In genomic region chr12:51917191-51917590, GRCm38 (mm10) we compare ENCODE assay signal across 22 mouse cellular contexts. TPM values are rescaled to one million over a fixed set of nuclear protein-coding genes. Genes with fewer than 3 reads are reported as not detected.
DNase-seq lines count a peak whose midpoint lies in the region; ATAC-seq and TF ChIP-seq lines count a peak whose summit lies in the region.
"Had no signal": no experiment of that assay in that cellular context is flagged by ENCODE, and none has a peak within 500 bp of the region (broad histone marks: within the 10 kb centered on the region; RNA-seq: fewer than 3 reads in every experiment).

No protein-coding gene starts in this region.

- no peak overlapping the region for H3K4me3 ChIP-seq in lung, postnatal 0 days (ENCODE audit: low read depth, low read length)
- H3K4me3 ChIP-seq: embryonic facial prominence, embryonic 10.5 days; embryonic facial prominence, embryonic 12.5 days; forebrain, embryonic 13.5 days; forebrain, embryonic 15.5 days had no signal

- H3K9ac ChIP-seq in lung, postnatal 0 days (replicated peaks; ENCODE audit: low read depth) = no peak overlapping the region
- H3K9ac ChIP-seq: embryonic facial prominence, embryonic 12.5 days; forebrain, embryonic 13.5 days; forebrain, embryonic 15.5 days; forebrain, postnatal 0 days had no signal

- H3K36me3 ChIP-seq in lung, postnatal 0 days (ENCODE audit: insufficient read depth, low read length) = no peaks in the 10 kb centered on the region
- H3K36me3 ChIP-seq: forebrain, embryonic 15.5 days had no signal

- H3K4me1 ChIP-seq in lung, postnatal 0 days (ENCODE audit: insufficient read depth, low read depth, low read length) = no peaks in the 10 kb centered on the region
- H3K4me1 ChIP-seq: embryonic facial prominence, embryonic 10.5 days; embryonic facial prominence, embryonic 12.5 days; forebrain, embryonic 13.5 days; forebrain, embryonic 15.5 days had no signal

- no peak for TF ChIP-seq CTCF in lung, postnatal 0 days (IDR thresholded peaks at IDR 0.05)

- no peak for ATAC-seq in lung, postnatal 0 days
- ATAC-seq: activated CD4-positive, CD25-positive, alpha-beta regulatory T cell, adult 4 months; CD4-positive, CD25-positive, alpha-beta regulatory T cell, adult 4 months; forebrain, embryonic 13.5 days; forebrain, embryonic 15.5 days; forebrain, postnatal 0 days; Patski had no signal

- peak; percentile 68 to 70 for DNase-seq in adrenal gland, adult (ENCODE audit: inconsistent age in 2 of 2, low spot score in 1 of 2)
- DNase-seq in adrenal gland, postnatal 4 days (ENCODE audit: low spot score in 2 of 2) = no peak
- DNase-seq in adrenal gland, adult 8-10 months = peak; percentile 23
- DNase-seq in adrenal gland, postnatal 25 days = peak; percentile 7
- DNase-seq in left cerebral cortex, postnatal 14 days (ENCODE audit: low spot score in 2 of 2) = no peak
- no peak for DNase-seq in lung, postnatal 0 days (ENCODE audit: low spot score)
- DNase-seq: B cell, adult 2 months; cerebellum, adult 11-12 months; cerebellum, adult 2 months; cerebellum, adult 9-10 months; cerebellum, postnatal 10 days; cerebellum, postnatal 25 days; forebrain, postnatal 0 days had no signal

- no peak overlapping the region for H3K27ac ChIP-seq in lung, postnatal 0 days (ENCODE audit: low read length)
- H3K27ac ChIP-seq: embryonic facial prominence, embryonic 10.5 days; embryonic facial prominence, embryonic 12.5 days; forebrain, embryonic 13.5 days; forebrain, embryonic 15.5 days had no signal

- 86% methylated on average over 2 of the region's 2 CpGs for WGBS in lung, postnatal 0 days

- H3K4me2 ChIP-seq in lung, postnatal 0 days (replicated peaks; ENCODE audit: low read depth, low read length) = no peak overlapping the region
- H3K4me2 ChIP-seq: embryonic facial prominence, embryonic 12.5 days; forebrain, embryonic 13.5 days; forebrain, embryonic 15.5 days had no signal

- no peak for TF ChIP-seq EP300 in lung, postnatal 0 days (IDR thresholded peaks at IDR 0.05)

- H3K27me3 ChIP-seq in lung, postnatal 0 days (replicated peaks; ENCODE audit: insufficient read depth, low read length) = no peaks in the 10 kb centered on the region
- H3K27me3 ChIP-seq: CH12.LX; embryonic facial prominence, embryonic 12.5 days; forebrain, embryonic 13.5 days; forebrain, embryonic 15.5 days; Patski had no signal

- no peaks in the 10 kb centered on the region for H3K9me3 ChIP-seq in lung, postnatal 0 days (ENCODE audit: low read length)
- H3K9me3 ChIP-seq: embryonic facial prominence, embryonic 10.5 days; embryonic facial prominence, embryonic 12.5 days; forebrain, embryonic 13.5 days; forebrain, embryonic 15.5 days; G1E had no signal

- intact Hi-C loops in left cerebral cortex, postnatal 14 days (cut with DNase I) = no loop called here

RNA-seq across cellular contexts. Expression of gene Heatr5a, which starts 53.9 kb away (rescaled TPM):
- total RNA-seq in adrenal gland, postnatal 4 days (2021) = 10 to 100 TPM; 21.1 to 23.4 TPM
- 10 to 100 TPM; 21.4 to 27.5 (median 26.0) TPM for total RNA-seq in adrenal gland, adult 8-10 months (2022)
- 23.6 and 24.4 TPM in 2 replicates for total RNA-seq in adrenal gland, postnatal 25 days (2021)
- total RNA-seq in left cerebral cortex, postnatal 14 days (2021) = 1 to 10 TPM; 6.9 to 7.2 TPM
- 5.0 and 5.4 TPM in 2 replicates for polyA plus RNA-seq in lung, postnatal 0 days (2015; fragmentation: Nextera tagmentation; extraction: Ambion mirVana)

Comparison
In these comparisons a context has a peak if more than half of its experiments do, and no peak if none do; other contexts are left out.
1. DNase-seq: peak in adrenal gland, adult (2 of 2), adrenal gland, adult 8-10 months (single experiment) and adrenal gland, postnatal 25 days (single experiment); none in adrenal gland, postnatal 4 days (0 of 2), left cerebral cortex, postnatal 14 days (0 of 2) and lung, postnatal 0 days (single experiment).